Mouse (Mus musculus): ENCODE measurements at regions not wholly inside any gene's neighbourhood (a gene's known extent, or its start where the extent isn't known, plus 50 kb on each side); places are given as distances from the start of the nearest gene placed in this dataset.

DNA sequence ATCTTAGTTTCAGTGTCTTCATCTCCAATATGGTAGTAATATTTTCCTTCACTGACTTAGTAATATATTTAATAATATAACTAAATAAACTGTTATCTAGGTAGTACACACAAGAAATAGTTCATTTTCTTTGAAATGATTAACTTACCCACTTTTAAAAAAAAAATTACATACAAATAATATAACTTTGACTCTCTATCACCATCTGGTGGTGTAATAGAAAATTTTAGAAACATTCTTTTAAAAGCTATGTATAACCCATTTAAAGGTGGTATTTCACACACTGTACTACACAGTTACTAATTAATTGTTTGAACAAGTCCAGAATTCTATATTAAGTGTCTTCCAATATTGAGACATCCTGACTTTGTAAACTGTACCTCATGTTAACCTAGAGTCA is 53.9 kb upstream of the Olfr266 start:
- no peak for ATAC-seq

DNA sequence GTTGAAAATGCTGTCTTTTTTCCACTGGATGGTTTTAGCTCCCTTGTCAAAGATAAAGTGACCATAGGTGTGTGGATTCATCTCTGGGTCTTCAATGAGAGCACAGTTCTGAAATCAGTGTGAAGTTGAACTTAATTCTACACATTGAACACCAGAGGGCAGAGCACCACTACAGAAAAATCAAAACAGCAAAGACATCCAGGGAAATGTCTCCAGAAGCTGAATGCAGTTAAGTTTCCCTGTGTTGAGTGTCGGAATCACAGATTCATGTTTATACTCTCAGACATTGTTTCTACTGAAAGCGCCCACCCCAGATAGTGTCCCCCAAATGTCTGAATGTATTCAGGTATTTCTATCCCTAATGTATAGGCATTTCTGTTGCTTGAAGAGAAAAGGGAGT is 77.1 kb upstream of the Olfr266 start:
- no peak for ATAC-seq

DNA sequence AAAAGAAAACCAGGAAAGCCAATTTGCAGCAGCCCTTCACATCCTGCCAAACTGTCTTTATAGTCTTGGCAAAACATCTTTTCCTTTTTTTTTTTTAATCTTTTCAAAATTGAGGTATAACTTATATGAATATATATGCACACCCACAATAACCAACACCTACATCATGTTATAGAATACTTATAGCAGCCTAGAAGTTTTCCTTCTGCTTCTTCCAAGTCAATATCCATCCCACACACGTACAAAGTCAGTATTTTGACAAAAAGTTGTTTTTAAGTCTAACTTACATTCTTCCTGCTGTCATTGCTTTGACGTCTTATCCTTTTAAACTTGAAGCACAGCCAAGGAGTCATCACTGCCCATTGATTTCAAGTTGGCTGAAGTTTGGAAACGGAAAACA is 80.6 kb upstream of the Olfr266 start:
- ATAC-seq, result no peak

DNA sequence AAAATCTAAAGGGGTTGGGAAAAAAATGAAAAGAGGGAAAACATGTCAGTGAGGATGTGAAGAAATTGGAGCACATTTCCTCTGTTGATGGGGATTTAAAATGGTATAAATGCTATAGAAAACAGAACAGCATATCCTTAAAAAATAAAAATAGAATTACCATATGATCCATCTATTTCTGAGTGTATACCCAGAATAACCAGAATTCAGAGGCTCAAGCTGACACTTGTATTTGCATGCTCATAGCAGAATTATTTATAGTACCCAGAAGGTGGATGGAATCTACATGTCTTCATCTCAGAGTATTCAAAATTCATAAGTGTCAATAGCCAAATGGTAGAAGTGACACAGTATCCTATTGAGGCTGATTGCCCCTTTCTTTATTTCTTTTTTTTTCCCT is 99.9 kb upstream of the Kcna3 start:
- no peak for ATAC-seq

DNA sequence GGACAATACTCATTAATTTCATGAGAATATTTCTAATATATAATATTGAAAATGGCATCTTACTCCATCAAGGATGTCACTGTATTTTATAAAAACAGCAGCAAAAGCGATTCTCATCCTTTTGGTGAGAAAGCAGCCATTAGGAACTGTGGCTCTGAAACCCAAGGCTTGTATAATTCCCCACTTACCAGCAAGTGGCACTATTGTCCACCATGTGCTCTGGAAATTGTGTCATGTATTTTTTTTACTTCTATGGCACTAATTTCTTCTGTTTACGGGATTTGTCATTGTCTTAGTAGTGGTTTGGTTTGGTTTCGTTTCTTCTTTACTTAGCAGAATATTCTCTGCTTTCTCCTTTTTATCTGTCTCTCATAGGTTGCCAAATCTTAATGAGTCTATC is 95.9 kb upstream of the Kcna3 start:
- peak; percentile 84 for ATAC-seq

DNA sequence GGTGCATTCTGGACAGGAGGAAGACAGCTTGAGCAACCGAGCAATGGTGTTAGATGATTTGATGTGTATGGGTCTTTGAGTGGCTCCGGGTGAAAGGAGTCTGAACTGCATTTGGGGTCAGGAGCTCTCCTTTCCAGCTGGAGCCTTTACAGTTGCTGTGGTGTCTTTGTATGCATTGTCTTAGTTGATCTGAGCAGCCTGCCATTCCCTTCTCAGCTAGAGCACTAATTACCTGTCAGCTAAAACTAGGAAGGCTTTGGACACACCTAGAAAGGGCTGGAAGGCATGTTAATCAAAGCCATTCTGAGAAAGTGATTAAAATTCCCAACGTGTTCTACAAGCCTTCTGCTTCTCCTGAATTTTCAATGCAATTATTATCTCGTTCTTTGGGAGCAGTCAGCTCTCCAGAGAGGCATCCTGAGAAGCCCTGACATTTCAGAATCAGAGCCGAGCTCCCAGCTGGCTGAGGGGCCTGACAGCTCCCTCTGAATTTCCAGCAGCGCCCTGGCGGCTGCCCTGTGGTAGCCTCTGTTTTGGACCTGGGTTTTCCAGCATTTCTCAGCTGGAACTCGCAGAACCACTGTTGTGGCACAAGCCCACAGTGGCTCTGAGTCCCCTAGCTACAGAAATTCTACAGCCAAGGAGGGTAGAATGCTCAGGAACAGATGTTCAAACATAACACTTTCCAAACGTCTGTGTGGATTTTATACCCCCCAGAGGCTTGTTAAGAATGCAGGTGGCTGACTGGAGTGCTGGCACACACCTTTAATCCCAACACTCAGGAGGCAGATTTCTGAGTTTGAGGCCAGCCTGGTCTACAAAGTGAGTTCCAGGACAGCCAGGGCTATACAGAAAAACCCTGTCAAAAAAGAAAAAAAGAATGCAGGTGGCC is 80.2 kb upstream of the Kcna3 start:
- no peak for ATAC-seq

DNA sequence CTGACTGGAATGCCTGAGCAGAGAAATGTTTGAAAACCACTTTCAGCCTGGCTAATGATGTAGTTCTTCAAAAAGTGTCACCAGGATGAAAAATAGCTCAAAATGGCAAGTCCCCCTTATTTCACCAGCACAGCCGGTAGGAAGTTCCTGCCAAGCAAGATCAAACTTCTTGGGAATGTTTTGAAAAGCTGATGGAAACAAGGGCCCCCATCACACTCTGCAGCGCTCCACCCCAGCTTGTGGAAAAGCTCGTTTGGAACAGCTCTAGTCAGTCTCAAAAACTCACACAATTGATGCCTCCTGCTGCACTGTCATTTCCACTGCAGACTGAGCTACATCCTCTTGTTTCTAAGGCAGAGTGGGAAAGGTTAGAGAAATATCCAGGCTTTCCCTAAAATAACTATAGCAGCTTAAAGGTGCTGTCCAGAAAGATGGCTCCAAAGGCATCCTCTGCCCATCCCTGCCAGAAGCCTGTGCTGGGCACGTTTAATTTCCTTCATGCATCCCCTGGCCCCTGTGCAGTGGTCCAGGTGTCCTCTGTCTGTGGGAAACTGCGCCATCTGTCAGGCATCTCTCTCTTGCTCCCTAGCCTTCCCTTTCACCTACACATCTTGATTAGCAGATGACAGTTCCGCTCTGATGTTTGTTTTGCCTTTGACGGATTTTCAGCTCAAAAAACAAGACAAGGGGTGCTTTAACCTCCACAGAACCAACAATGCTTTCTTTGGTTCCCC is 78.6 kb upstream of the Kcna3 start:
- ATAC-seq, result no peak

DNA sequence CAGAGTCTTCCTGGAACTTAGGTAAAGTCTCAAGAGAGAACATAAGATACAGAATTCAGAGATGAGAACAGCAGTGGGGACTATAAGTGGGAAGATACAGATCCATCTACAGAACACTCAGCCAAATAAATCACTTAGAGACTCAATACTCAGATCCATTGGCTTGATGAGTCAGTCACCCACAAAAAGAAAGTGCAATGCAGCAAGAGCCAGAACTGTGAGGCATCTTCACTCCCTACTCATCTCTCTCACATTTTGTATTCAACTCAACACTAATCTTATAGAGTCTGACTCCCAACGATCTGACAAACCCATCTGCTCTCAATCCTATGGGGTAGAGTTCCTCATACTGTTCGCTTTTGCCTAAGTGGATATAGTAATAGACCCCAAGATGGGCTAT is 77.8 kb upstream of the Kcna3 start:
- no peak for ATAC-seq

DNA sequence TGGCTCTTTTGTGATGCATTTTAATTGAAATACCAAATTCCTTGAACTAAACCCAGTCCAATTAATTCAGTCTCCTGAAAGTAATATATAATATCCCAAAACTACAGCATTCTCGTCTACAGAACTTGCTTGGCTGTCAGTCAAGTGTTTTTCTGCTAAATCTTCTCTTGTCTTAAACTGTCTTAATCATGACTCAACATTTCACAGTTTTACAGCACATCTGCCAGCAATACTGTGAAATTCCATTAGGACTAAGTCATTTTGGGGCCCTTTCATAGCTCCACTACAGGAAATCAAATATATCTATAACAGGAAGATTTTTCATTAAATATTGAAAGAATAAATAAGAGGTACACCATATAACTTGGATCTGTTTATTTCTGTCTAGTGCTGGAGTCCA is 75.4 kb upstream of the Kcna3 start:
- no peak for ATAC-seq

DNA sequence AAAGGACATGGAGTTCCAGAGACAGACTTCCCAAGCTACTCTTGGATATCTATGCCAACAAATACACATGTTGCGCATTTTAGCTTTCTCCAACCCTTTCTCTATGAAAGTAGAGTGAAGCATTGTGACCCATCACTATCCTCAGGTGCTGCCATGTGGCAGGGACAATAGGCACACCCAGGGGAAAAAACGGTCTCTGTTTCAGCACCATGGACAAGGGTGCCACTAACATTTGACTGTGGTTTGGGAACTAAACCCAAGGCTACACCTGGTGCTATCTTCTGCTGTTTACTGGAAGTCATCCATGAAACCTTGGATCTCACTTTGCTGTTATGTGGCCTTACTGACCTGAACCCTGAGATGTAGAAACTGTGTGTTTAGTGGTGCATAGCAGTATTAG is 73.5 kb upstream of the Kcna3 start:
- ATAC-seq, result no peak

DNA sequence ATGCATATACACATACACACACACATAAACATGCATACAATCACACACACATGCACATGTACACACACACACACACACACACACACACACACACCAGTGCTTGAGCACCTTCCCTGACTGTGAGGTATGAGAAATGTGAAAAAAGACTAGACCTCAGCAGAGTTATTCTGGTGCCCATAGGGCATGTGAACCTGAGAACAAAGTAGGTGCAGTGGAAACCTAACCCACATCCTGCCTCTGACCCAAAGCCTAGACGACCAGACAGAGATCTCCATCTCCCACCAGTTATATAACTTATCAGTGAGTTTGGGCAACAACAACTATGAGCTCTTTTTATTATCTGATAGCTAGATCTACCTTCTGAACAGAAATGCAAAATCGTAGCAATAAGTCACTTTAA is 69.8 kb upstream of the Kcna3 start:
- ATAC-seq, result peak; percentile 75

DNA sequence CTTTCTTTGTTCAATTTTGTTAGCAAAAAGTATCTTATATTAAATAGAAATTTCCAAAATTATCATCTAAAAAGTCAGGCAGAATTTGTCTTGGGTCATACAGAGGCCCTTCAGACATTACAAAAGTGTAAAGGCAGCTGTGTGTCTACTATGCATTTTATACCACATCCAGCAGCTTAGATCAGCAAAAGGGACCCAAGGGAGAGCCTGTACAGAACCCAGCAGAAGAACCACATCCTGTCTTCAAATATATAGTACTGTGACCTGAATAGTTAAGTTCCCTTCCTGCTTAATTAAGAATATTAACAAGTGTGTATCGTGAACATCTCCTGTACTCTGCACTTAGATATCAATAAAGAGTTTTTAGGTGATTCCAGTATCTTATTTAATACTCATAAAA is 68.5 kb upstream of the Kcna3 start:
- peak; percentile 73 for ATAC-seq

DNA sequence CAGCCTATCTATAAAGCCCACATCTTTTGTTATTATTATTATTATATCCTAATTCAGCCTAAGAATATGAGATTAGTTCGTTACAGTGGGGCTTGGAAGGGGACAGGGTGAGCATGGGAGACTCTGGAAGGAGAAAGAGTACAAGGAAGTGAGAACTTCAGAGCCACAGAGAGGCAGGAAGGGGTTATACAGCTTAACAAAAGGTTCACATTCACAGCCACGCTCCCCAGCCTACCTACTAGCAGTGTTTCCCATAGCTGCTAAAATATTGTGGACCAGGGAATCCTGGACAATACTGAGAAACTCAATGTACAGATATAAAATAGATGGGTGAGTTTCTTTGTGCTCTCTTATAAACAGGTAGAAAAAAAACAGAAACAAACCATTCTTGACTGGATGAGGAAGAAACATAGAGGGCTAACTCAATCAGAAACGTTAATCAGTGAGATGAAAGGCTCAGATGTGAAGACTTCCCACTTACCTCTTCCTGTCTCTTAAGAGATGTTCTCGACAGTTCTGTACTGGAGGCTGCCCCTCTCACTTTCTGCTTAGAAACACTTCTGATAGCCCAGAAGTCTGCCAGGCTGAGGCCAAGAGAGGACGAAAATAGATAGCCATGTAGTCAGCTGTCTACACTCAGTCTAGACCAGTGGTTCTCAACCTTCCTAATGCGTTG is 61.7 kb upstream of the Kcna3 start:
- peak; percentile 66 for ATAC-seq

DNA sequence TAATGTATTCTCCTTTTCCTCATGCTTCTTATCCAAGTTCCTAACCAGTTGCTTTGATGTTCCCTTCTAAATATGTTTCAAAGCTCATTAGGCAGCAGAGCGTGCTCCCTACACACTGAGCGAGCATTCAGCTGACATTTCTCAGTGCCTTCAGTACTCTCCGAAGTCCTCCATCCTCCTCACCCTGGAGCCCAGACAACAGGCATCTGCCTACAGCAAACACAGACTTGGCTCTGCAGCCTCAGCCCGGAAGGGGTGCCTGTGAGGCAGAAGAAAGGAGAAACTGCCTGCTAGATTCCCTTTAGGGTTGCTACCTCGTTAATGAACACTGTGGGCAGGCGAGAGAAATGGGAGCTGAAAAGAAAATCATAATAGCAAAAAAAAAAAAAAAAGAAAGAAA is 57.2 kb upstream of the Kcna3 start:
- no peak for ATAC-seq

DNA sequence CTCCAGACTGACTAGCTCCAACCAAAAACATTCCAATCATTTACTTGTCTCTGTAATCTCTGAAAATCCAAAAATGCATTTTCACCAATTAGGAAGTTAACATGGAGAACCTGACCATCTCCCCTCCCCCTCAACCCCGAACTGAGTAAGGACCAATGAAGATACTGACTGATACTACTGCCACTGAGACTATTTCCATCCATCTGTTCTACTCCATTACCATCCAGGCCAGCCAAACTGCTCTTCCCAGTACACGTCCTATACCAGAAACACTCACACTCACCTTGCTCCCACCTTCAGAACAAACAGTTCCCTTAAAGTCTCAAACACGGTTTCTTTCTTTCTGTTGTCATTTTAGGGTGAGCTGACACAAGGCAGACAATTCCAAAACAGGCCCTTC is 55.1 kb upstream of the Kcna3 start:
- no peak for ATAC-seq

DNA sequence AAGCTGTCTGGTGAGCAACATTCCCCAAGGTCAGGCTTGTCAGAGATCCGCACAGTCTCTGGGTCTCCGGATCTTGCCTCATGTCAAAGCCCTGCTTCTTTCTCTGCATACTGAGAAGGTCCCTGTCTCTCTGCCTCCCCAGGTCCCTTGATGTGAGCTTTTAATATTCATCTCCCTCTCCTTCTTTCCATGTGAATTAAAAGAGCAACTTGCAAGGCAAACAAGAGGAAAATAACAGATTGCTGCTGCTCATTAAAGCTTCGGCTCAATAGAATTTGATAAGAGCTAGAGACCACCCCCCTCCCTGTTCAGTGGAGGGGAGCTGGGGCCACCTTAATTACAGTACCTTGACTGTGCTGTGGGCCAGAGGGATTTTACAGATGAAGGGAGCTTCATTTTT is 54.6 kb upstream of the Kcna3 start:
- no peak for ATAC-seq

DNA sequence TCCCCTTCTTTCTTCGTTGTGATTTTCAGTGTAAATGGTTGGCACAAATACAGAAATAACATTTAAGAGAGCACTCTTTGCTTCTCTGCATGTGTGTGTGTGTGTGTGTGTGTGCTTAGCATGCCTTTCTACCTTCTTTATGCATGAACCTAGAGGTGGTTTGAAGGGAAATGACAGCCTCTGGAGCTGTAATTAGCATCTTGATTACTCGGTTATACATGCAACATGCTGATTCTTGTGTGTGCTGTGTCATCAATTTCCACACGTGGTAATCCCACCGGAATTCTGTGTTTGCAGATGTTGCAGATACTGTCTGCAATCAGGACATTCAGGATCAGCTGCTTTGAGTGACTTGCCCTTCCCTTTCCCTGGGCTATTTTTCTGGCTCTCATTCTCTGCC is 51.7 kb upstream of the Kcna3 start:
- no peak for ATAC-seq

All from activated CD4-positive, CD25-positive, alpha-beta regulatory T cell, adult 4 months (primary cell).